Mouse (Mus musculus) right cerebral cortex, adult 18-20 months (tissue): ENCODE data around the gene Nrxn3.

Experiments used
- DNase-seq: peaks from one replicate; pipeline ENCODE4 v3.0.0; 2022; ENCODE audit warnings: mixed read lengths

Nrxn3 gene

GRCm38 (mm10) chr12:89198764-89199525, 476.3 kb downstream of the Nrxn3 start:
- no peak for DNase-seq

DNA sequence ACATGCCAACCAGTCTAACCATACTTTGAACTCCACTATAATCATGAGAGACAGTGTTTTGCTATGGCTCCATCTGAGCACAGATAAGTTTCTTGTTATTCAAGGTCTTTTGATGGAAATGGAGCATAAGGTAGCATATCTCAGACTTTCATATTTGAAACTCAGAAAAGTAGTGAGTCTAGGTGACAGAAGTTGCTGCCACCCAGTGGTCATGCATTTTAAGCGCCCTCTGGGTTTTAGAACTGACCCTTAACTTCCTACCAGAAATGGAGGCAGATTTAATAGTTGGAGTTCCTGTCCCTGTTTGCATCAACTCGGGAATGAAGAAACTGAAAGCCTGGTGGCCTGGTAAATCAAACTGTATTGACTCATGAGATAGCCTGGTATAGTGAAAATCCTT, 488.9 kb downstream of the Nrxn3 start:
- no peak for DNase-seq

GRCm38 (mm10) chr12:89239826-89240225, 517.1 kb downstream of the Nrxn3 start:
- no peak for DNase-seq

DNA sequence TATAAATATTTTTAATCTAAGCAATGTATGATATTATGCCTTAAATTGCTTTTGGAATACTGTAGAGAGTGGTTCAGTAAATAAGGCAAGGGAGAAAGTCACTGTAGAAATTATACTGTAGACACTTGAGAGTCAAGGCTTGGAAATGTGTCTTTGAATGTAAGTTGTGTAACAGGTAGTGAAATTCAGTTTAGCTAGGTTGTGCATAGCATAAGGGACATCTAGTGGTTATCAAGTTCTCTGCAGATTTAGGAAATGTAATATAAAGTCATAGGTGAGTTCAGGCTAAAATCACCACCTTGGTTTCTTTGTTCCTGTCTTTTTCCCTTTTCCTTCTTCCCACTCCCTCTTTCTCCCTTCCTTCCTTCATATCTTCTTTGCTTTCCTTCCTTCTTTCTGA, 518.9 kb downstream of the Nrxn3 start:
- DNase-seq, result no peak

- no peak for DNase-seq
Observed at GRCm38 (mm10) chr12:89242476-89242875, 519.8 kb downstream of the Nrxn3 start.

- no peak for DNase-seq
Observed at GRCm38 (mm10) chr12:89255275-89255892, 532.7 kb downstream of the Nrxn3 start.

DNA sequence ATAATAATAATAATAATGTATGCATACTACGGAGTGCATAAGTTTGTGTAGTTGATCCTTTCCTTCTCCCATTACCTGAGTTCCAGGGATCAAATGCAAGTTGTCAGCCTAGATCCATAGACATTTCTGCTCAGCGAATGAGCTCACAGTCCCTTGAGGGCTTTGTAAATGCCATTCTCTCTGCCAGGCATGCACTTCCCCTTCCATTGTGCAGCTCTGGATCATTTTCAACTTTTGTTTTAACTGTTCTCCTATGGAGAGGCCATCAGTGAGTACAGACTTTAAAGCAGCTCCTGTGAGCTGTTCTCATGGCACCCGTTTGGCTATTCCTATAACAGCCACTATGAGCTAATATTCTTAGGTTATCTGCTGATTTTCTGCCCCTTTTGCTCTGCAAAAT, 536.2 kb downstream of the Nrxn3 start:
- DNase-seq, result no peak

DNA sequence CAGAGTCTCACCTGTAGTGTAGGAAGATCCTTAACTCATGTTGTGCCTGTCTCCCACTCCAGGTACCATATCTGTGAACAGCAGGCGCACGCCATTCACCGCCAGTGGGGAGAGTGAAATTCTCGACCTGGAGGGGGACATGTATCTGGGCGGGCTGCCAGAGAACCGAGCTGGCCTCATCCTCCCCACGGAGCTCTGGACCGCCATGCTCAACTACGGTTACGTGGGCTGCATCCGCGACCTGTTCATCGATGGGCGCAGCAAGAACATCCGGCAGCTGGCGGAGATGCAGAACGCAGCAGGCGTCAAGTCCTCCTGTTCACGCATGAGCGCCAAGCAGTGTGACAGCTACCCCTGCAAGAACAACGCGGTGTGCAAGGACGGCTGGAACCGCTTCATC, 537.4 kb downstream of the Nrxn3 start:
- no peak for DNase-seq

DNA sequence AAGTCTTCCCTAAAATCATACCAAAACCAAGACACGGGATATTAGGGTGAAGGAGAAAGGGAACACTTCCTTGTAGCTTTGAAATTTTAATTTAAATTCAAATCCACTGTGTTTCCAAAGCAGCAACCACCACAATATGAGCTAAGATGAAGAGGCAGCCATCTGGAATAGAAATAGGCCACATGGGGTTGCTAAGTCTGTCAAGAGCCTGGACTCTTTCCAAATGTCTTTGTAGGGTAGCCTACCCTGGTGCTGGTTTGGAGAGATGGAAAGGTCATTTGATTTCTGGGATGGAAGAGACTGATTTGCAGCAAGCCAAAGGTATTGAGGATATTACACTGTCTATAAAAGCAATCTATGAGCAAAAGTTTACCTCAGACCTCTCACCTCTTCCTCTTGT, 539.6 kb downstream of the Nrxn3 start:
- DNase-seq, result no peak

DNA sequence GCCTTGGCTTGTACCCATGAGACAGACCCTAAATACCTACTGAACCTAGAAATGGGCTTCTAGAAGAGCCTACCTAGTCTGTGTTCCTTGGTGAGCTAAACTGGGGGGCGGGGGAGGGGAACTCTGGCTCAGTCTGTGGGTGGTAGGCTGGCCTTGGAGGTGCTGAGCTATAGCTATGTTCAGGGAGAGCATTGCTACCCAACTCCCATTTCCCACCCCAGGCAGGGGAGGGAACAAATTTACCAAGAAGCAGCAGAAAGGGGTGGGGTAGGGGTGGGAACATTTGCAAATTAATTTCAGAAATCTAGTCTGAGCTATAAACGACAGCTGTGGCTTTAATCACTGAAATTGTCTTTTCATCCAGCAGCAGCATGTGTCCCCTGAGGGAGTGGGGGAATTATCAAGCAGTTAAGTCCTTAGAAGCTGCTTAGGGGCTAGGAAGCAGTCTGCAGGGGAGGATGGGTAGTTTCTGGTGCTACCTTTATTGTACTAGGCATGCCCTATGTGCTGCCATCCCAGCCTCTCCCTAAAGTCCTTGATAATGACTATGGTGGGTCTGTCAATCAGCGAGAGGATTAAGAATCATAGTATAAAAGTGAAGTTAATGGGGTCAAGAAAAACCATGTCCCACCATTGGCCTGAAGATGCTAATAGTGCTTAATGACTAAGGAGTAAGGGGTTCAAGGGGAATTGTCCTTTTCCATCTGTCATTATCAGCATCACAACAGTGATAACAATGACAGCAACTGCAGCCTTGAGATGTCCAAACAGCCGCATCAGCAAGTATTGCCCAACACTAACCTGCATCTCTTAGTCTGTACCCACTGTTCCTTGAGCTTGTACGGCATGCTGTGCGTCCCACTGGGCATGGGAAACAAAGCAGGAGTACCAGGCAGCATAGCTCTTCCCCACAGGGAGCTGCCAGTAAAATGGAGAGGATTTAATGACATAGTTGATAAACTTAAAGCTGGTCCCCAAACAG, 560.0 kb downstream of the Nrxn3 start:
- DNase-seq, result no peak

GRCm38 (mm10) chr12:89284412-89284811, 561.7 kb downstream of the Nrxn3 start:
- peak; percentile 19 for DNase-seq

DNA sequence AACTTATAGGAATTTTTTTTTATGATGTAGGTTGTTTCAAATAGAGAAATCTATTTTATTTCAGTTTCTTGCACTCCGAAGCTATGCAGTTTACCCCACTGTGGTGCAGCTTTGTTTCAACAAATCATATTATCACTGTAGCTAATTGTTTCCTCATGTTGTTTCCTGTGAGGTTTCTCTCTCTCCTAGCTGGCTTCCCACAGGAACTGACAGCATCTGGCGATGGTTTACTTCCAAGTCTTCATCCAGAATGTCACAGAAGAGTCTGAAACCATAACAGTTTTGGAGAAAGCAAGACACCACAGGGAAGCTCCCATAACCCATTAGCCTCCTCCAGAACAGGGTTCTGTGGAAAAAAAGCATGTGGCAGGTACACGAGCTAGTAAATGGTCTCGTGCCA, 564.4 kb downstream of the Nrxn3 start:
- DNase-seq, result no peak

DNA sequence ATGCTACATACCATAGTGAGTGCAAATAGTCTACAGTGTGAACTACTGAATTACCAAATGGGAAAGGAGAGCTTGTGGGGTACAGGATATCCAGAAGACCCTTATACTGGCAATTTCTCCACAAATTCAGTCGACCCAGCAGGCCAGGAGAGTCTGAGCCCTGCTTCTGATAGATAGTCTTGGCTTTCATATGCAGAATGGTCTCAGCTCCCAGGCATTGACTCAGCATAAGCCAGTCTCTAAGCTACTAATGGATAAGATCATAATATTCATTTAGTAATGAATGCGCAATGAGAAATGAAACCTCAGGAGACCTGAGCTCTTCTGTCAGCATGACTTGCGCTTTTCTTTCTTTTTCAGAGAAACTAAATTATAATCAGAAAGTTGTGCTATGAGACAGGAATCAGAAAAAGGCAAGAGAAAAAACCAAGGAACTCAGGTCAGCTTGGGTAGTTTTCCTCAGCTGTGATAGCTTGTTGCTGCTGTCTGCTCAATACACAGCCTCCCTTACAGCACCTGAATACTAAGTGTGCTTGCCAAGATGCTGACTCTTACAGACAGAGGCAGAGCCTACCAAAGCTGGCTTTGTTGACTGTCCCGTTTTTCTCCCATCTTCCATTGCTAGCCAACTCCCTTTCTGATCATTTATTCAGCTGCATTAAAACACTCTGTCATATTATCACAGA, 567.1 kb downstream of the Nrxn3 start:
- DNase-seq, result no peak

DNA sequence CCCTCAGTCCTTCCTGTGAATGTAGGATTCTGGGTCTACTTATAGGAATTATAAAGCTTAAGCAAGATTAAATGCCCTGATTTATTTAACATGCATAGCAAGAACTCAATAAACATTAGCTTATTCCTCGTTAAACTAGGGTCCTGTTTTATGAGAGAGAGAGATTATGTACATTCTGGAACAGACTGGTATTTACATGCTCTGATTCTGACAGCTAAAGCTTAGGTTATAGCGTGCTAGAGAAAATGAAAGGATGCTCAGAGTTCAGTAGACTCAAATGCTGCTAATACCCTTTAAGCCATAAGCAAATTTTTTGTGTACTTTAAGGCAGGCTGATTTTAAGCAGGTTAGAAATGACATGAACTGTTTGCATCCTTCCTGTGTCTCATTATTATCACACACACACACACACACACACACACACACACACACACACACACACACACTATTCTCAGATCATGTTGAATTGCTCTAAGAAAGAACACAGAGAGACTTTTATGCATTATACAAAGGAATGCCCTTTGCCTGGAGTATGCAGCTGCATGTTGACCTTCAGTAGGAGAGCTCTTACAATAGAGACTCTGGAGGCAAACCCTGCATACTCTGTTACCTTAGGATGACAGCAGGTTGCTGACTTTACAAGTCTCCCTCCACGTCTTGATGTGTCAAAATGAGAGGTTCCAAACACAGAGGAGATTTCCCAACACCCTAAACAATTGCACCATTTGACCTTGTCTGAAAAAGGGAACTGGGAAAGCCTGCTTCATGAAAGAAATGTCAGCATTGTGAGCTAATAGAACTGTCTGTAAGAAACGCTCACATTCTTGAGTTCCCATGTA, 568.3 kb downstream of the Nrxn3 start:
- no peak for DNase-seq

DNA sequence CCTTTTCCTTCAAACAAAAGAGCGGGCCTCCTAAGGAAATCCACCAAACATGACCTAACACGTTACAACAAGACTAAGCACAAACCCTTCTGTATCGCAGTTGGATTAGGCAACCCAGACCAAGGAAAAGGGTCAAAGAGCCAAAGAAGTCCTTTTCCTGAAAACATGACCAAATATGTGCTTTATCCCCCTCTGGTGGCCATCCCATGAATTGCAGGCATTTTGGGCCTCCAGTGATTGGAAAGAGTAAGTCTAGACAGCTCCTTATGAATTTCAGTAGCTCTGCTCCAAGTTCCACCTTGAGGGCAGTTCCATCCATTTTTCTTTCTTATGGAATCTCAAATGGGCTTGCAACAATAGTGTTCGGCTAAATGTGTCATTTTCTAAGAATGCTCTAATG, 579.3 kb downstream of the Nrxn3 start:
- DNase-seq, result peak; percentile 70

DNA sequence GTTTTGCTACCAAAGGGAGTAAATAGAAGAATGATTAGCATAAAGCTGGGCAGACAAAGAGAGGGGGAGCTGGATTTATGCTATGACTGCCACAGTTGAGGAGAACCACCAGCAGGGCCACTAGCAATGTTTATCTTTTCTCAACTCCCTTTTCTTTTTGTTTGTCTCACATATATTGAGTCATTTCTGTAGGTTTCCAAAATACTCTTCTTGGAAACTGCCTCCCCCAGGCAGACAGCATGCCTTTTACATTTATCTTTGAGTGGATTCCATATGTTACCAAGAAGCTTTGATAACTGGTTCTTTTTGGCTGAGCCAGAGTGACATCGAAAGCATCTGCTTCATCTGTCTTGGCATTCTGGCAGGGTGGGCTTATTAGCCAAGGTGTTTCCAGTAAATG, 587.5 kb downstream of the Nrxn3 start:
- peak; percentile 21 for DNase-seq

GRCm38 (mm10) chr12:89312586-89312985, 589.9 kb downstream of the Nrxn3 start:
- no peak for DNase-seq

DNA sequence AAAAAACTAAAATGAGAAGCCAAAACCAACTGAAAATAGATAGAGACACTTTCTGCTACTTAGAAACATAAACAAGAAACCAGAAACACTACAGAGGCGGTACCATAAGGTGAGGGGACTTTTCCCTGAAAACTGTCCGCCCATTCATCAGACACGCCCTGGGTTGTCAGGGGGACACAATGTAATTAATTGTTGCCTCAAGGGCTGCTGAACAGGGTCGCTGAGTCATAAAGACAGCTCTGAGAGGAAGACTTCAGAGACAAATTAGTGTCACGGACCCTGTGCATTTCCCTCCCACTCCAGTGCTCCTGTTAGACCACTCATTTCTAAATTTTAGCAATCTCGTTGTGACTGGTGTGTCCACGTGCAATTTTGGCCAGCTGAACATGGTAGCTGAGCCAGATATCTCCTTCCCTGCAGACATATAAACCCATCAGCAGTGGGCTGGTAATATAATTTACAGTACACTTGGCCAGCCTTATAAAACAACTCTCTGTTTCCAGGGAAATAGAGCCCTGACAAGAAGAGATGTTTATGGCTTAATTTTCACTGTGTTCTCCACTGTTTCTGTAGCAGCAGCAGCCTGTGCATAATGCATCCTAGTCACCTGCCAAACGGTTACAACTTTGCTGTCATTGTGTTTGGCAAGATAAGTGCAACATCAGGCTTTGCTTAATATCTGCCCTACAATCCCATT, 603.3 kb downstream of the Nrxn3 start:
- peak; percentile 15 for DNase-seq

GRCm38 (mm10) chr12:89331474-89332263, 609.0 kb downstream of the Nrxn3 start:
- peak; percentile 56 for DNase-seq

DNA sequence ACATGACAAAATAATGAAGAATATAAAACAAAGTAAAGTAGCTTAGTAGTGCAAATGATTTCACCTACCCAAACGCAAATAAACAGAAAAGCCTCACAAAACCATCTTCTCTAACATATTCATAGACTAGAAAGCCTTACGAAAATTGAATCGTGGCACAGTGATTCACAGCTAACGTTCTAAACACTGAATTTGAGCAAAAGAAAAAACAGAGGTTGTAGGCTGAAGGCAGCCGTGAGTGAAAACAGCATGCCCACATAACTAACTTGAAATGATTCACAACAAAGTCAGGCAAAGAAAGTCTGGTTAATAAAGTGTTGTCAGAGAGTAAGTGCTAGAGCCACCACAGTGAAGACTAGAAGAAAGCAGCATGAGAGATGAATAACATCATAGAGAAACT, 610.8 kb downstream of the Nrxn3 start:
- DNase-seq, result peak; percentile 37
